ENCODE assay signal across 23 mouse cellular contexts in the genomic region with DNA sequence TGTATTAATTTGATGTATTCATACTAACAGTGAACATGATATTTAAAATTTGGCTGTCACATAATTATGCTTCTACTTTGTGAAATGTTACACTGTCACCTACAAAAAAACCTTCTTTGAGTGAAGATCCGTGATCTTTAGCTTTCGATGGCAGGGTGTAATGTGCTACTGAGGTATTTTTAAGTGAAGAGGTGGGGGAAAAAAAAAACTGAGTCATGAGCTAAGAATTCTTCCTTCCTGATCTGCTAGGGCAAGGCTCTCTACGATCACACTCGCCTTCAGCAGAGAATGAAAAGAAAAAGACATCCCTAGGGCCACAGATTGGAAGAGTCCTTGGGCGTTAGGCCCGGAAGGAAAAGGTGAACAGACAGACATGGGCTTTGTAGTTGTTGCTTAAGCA.
DNase-seq lines count a peak whose midpoint lies in the region; ATAC-seq lines count a peak whose summit lies in the region.
"Had no signal": no experiment of that assay in that cellular context is flagged by ENCODE, and none has a peak within 500 bp of the region (broad histone marks: within the 10 kb centered on the region; RNA-seq: fewer than 3 reads in every experiment).

No protein-coding gene starts in this region.

- no peaks in the 10 kb centered on the region for H3K36me3 ChIP-seq in forebrain, embryonic 16.5 days (ENCODE audit: control insufficient read depth, insufficient read depth)
- H3K36me3 ChIP-seq: embryonic facial prominence, embryonic 13.5 days; embryonic facial prominence, embryonic 15.5 days; forebrain, embryonic 10.5 days; forebrain, embryonic 12.5 days; G1E had no signal

- no peak overlapping the region for H3K9ac ChIP-seq in forebrain, embryonic 16.5 days (replicated peaks; ENCODE audit: low read depth, low read length)
- H3K9ac ChIP-seq: embryonic facial prominence, embryonic 13.5 days; embryonic facial prominence, embryonic 15.5 days; forebrain, embryonic 12.5 days; forebrain, postnatal 0 days had no signal

- no peaks in the 10 kb centered on the region for H3K27me3 ChIP-seq in forebrain, embryonic 16.5 days (replicated peaks; ENCODE audit: control insufficient read depth, insufficient read depth, low read length)
- H3K27me3 ChIP-seq: CH12.LX; embryonic facial prominence, embryonic 13.5 days; embryonic facial prominence, embryonic 15.5 days; forebrain, embryonic 12.5 days; Patski had no signal

- H3K9me3 ChIP-seq in forebrain, embryonic 16.5 days (ENCODE audit: control insufficient read depth, low read length) = 0 out of 2 replicates have a peak, but pooled peaks cover 3% of the 10 kb centered on the region
- H3K9me3 ChIP-seq: embryonic facial prominence, embryonic 15.5 days; forebrain, embryonic 10.5 days had no signal

- no peak for ATAC-seq in forebrain, embryonic 16.5 days
- ATAC-seq: activated CD4-positive, CD25-positive, alpha-beta regulatory T cell, adult 4 months; CD4-positive, CD25-positive, alpha-beta regulatory T cell, adult 4 months; forebrain, embryonic 14.5 days; Patski had no signal

- WGBS in forebrain, embryonic 16.5 days = 79% methylated on average over 6 of the region's 6 CpGs

- H3K4me1 ChIP-seq in forebrain, embryonic 16.5 days (replicated peaks; ENCODE audit: control insufficient read depth, insufficient read depth, low read length) = no peaks in the 10 kb centered on the region
- H3K4me1 ChIP-seq: embryonic facial prominence, embryonic 15.5 days; forebrain, embryonic 10.5 days; forebrain, embryonic 12.5 days had no signal

- no peak overlapping the region for H3K27ac ChIP-seq in forebrain, embryonic 16.5 days (ENCODE audit: low read length)
- H3K27ac ChIP-seq: embryonic facial prominence, embryonic 13.5 days; embryonic facial prominence, embryonic 15.5 days; forebrain, embryonic 10.5 days; forebrain, embryonic 12.5 days had no signal

- H3K4me2 ChIP-seq in forebrain, embryonic 16.5 days (ENCODE audit: low read length) = no peak overlapping the region
- H3K4me2 ChIP-seq: embryonic facial prominence, embryonic 15.5 days; forebrain, embryonic 12.5 days had no signal

- no peak overlapping the region for H3K4me3 ChIP-seq in forebrain, embryonic 16.5 days (replicated peaks; ENCODE audit: low read length)
- H3K4me3 ChIP-seq: embryonic facial prominence, embryonic 13.5 days; embryonic facial prominence, embryonic 15.5 days; erythroblast, embryonic 14.5 days; forebrain, embryonic 10.5 days; forebrain, embryonic 12.5 days had no signal

- DNase-seq in left cerebral cortex, adult 11 months (ENCODE audit: low spot score) = peak; percentile 24
- DNase-seq in left cerebral cortex, postnatal 10 days (ENCODE audit: extremely low spot score in 1 of 2, low spot score in 2 of 2) = no peak
- peak; percentile 72 for DNase-seq in brain, adult 2 months (ENCODE audit: low read depth, low spot score)
- DNase-seq in telencephalon, adult 2 months (ENCODE audit: low read depth, low spot score) = peak; percentile 55
- no peak for DNase-seq in lung, postnatal 36 days
- DNase-seq: adrenal gland, adult 8-10 months; adrenal gland, postnatal 14 days; adrenal gland, postnatal 36 days; B cell, adult 2 months; embryo, embryonic 11 days; forebrain, postnatal 0 days had no signal

- intact Hi-C loops in left cerebral cortex, postnatal 10 days (cut with DNase I) = no loop called here

Comparison
In these comparisons a context has a peak if more than half of its experiments do, and no peak if none do; other contexts are left out.
1. DNase-seq: peak in left cerebral cortex, adult 11 months (single experiment), brain, adult 2 months (single experiment) and telencephalon, adult 2 months (single experiment); none in left cerebral cortex, postnatal 10 days (0 of 2) and lung, postnatal 36 days (single experiment).